Mouse (Mus musculus): Measurements from ENCODE around the gene Gng3.

Gene Gng3

GRCm38 (mm10) chr19:8806810-8807209 is 32.2 kb downstream of the Gng3 start:
- DNase-seq (ENCODE audit: low spot score in 2 of 2): no peak

- DNase-seq (ENCODE audit: low spot score in 2 of 2): no peak
Measured at GRCm38 (mm10) chr19:8803879-8804660, 34.9 kb downstream of the Gng3 start.

DNA sequence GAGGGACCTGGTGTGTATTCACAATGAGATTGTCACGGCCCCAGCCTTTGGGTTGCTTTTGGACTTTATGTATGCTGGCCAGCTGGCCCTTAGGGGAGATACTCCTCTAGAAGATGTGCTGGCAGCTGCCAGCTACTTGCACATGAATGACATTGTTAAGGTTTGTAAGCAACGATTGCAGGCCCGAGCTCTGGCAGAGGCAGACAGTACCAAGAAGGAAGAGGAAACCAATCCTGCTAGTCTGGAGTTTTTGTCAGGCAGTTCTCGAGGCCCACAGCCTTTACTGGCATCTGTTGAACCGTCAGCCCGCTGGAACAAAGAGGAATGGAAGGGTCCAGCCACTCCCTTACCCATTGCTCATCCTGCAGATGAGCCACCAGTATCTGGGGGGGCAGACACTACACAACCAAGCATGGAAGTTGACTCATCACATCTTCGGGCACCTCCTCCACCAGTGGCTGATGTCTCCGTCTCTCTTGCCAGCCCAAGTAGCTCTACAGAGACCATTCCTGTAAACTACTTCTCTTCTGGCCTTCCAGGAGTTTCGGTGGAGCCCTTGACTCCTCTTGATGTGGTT is 35.7 kb downstream of the Gng3 start:
- no peak for DNase-seq (ENCODE audit: low spot score in 2 of 2)

- peak; percentile 80 to 83 for DNase-seq (ENCODE audit: low spot score in 2 of 2)
Measured at GRCm38 (mm10) chr19:8802130-8802821, 36.7 kb downstream of the Gng3 start, which contains the start of gene Zbtb3. Gene Zbtb3, plus strand, starts transcription at chr19:8802555.

DNA sequence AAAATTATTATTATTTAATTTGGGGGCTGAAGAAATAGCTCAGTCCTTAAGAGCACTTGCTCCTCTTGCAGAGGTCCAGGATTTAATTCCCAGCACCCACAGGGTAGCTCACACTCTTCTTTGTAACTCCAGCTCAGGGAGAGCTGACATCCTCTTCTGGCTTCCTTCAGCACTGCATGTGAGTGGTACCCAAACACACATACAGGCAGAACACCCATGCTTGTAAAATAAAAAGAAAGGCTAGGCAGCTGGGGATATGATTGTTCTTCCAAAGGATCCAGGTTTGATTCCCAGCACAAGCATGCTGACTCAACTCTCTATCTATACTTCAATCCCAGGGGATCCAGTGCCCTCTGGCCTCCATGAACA is 40.1 kb downstream of the Gng3 start:
- no peak for DNase-seq (ENCODE audit: low spot score in 2 of 2)

DNA sequence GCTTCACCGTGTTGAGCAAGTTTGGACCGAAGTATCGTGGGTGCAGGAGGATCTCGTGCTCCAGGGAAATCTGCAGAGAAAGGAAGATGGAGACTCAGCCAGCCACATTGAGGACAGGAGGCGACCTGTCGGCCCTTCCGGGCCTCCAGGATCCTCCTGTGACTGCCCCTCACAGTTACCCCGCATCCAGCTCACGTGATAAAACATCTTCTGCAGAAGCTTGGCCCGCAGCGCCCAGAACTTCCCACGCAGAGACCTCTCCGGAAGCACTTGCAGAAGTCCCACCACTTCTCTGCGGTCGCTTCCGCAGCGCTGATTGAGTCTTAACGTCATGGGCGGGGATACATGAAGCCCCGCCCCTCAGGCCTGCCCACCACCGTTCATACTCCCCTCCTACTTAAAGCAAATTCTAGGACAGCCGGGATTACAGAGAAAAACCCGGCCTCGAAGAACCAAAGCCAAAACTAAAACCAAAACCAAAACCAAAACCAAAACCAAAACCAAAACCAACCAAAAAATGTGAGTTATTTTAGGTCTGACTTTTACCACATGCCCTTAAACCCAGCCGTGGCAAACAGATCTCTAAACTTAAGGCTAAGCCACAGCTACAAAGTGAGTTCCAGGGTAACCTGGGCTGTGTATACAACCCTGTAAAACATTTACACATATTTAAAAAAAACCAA is 40.6 kb downstream of the Gng3 start, which contains the start of gene Polr2g:
Gene Polr2g (minus strand): TSS at position 314 of the 683 bp plus-strand sequence.
- DNase-seq (ENCODE audit: low spot score in 2 of 2): peak; percentile 73 to 79

DNA sequence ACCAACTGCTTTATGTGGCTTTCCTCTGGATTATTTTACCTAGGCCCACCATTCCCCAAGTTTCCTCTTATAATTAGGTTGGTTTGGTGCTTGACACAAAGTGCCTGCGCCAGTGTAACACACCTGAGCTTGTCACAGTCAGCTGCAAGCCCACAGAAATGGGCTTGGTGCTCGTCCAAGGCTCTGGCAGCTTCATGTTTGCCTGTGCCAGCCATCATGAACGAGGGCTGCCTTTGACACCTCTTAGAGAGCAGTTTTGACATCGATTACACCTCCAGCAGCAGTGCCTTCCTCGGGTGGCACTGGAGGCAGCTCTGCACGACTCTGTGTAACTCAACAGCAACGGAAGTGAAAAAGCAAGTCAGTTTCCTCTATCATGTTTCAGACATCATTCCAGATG is 48.8 kb downstream of the Gng3 start:
- DNase-seq (ENCODE audit: low spot score in 2 of 2): no peak

DNA sequence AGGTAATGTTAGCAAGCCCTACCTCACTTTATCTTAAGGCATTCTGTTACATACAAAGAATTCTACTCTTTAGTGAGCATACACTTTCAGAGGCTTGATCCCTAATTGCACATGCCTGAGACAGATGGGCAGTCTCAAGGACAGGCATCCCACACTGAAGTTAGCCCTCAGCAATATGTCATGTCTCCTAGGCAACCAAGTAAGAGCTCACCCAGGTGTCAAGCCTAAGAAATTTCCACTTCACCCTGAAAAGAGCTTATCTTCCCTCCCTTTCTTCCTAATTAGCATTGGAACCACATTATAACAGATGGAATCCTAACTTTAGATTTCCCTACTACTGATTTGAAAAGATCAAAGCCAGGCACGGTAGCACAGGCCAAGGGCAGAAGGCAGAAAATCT is 49.8 kb downstream of the Gng3 start:
- no peak for DNase-seq (ENCODE audit: low spot score in 2 of 2)

- DNase-seq (ENCODE audit: low spot score in 2 of 2): no peak
Measured at GRCm38 (mm10) chr19:8788521-8788920, 50.5 kb downstream of the Gng3 start.

Measured in spleen, postnatal 14 days (tissue).